Mouse (Mus musculus) neutrophil, adult 5-6 weeks (primary cell): Measurements from ENCODE around the gene Sorbs2. TPM values are rescaled to one million over a fixed set of nuclear protein-coding genes. Genes with fewer than 3 reads are reported as not detected.

ENCODE experiments used
- ATAC-seq: fragments of 151-379, 151-347 bp; 2 replicates; pipeline ENCODE4 v1.8.0; 2017; ENCODE audit warnings: mild to moderate bottlenecking, moderate TSS enrichment; ENCODE audit not compliant: insufficient number of reproducible peaks, poor library complexity, low FRiP score, severe bottlenecking; ENCODE audit errors: extremely low read depth
- total RNA-seq: library from RNA; stranded (forward); fragments of 200-1000 nt; gene quantifications from 2 replicates; pipeline ENCODE4 v1.2.3, GENCODE M21; 2017

Sorbs2 gene
- total RNA-seq, 1 experiment from 2014 or later: 0.93 TPM

- ATAC-seq: no peak
Measured at GRCm38 (mm10) chr8:45775481-45775880, 267.9 kb downstream of the Sorbs2 start.

GRCm38 (mm10) chr8:45776366-45776765 lies 268.8 kb downstream of the Sorbs2 start:
- ATAC-seq: no peak

- no peak for ATAC-seq
Measured at GRCm38 (mm10) chr8:45776977-45777376, 269.4 kb downstream of the Sorbs2 start.

- ATAC-seq: no peak
Measured at GRCm38 (mm10) chr8:45780585-45780984, 273.0 kb downstream of the Sorbs2 start.

GRCm38 (mm10) chr8:45788610-45789009 lies 281.0 kb downstream of the Sorbs2 start:
- ATAC-seq: no peak

GRCm38 (mm10) chr8:45794847-45795246 lies 287.3 kb downstream of the Sorbs2 start:
- no peak for ATAC-seq

- ATAC-seq: peak; percentile 51; the same call in 1 of the 2 replicates
Measured at GRCm38 (mm10) chr8:45796331-45796740, 288.7 kb downstream of the Sorbs2 start.

- no peak for ATAC-seq
Measured at GRCm38 (mm10) chr8:45799517-45799916, 291.9 kb downstream of the Sorbs2 start.

- ATAC-seq: no peak
Measured at GRCm38 (mm10) chr8:45808597-45808996, 301.0 kb downstream of the Sorbs2 start.

- peak; percentile 93 for ATAC-seq
Measured at GRCm38 (mm10) chr8:45816765-45817426, 309.3 kb downstream of the Sorbs2 start.

- ATAC-seq: no peak
Measured at GRCm38 (mm10) chr8:45821650-45822049, 314.1 kb downstream of the Sorbs2 start.

GRCm38 (mm10) chr8:45829985-45830548 lies 322.5 kb downstream of the Sorbs2 start:
- ATAC-seq: no peak

GRCm38 (mm10) chr8:45833896-45834295 lies 326.3 kb downstream of the Sorbs2 start:
- ATAC-seq: no peak

GRCm38 (mm10) chr8:45843306-45843705 lies 335.7 kb downstream of the Sorbs2 start:
- ATAC-seq: no peak

- no peak for ATAC-seq
Measured at GRCm38 (mm10) chr8:45844097-45844885, 336.7 kb downstream of the Sorbs2 start.

GRCm38 (mm10) chr8:45844911-45845481 lies 337.4 kb downstream of the Sorbs2 start:
- ATAC-seq: no peak

GRCm38 (mm10) chr8:45845906-45846305 lies 338.3 kb downstream of the Sorbs2 start:
- no peak for ATAC-seq

- no peak for ATAC-seq
Measured at GRCm38 (mm10) chr8:45855118-45855517, 347.5 kb downstream of the Sorbs2 start.

- ATAC-seq: no peak
Measured at GRCm38 (mm10) chr8:45857734-45858133, 350.1 kb downstream of the Sorbs2 start.

GRCm38 (mm10) chr8:45858391-45858790 lies 350.8 kb downstream of the Sorbs2 start:
- ATAC-seq: no peak
